Mouse (Mus musculus) testis, adult 2 months (tissue): ENCODE results near the gene Rsph14. TPM values are rescaled to one million over a fixed set of nuclear protein-coding genes. Genes with fewer than 3 reads are reported as not detected.

Experiments used
- H3K27ac ChIP-seq: fragments of 200-500 bp; 2 replicates; pipeline ENCODE4 v1.5.1; 2012; ENCODE audit warnings: low read depth, low read length; ENCODE audit not compliant: control insufficient read depth, insufficient read depth
- H3K27me3 ChIP-seq: fragments of 200-500 bp; 2 replicates; pipeline ENCODE4 v1.6.1; 2012; ENCODE audit warnings: mild to moderate bottlenecking, low read length, moderate library complexity; ENCODE audit not compliant: control insufficient read depth, insufficient read depth
- H3K36me3 ChIP-seq: fragments of 200-500 bp; 2 replicates; pipeline ENCODE4 v1.6.1; 2012; ENCODE audit warnings: mild to moderate bottlenecking, low read length; ENCODE audit not compliant: control insufficient read depth, insufficient read depth
- H3K4me1 ChIP-seq: fragments of 200-500 bp; 2 replicates; pipeline ENCODE4 v1.6.1; 2012; ENCODE audit warnings: low read length; ENCODE audit not compliant: control insufficient read depth, insufficient read depth
- H3K4me3 ChIP-seq: fragments of 200-500 bp; 2 replicates; pipeline ENCODE4 v1.5.1; 2012; ENCODE audit warnings: low read depth, mild to moderate bottlenecking, low read length, moderate library complexity, mixed read lengths; ENCODE audit not compliant: control insufficient read depth
- CTCF ChIP-seq: fragments of 200-500 bp; IDR thresholded peaks from 2 replicates; pipeline ENCODE4 v1.5.1; 2012; ENCODE audit warnings: low read depth, mild to moderate bottlenecking, inconsistent platforms, low read length, moderate library complexity; ENCODE audit not compliant: control insufficient read depth, insufficient read depth, insufficient replicate concordance
- POLR2A ChIP-seq: fragments of 200-500 bp; IDR thresholded peaks from 2 replicates; pipeline ENCODE4 v1.6.1; 2012; ENCODE audit warnings: low read depth, mild to moderate bottlenecking, inconsistent platforms, low read length, moderate library complexity; ENCODE audit not compliant: control insufficient read depth
- polyA plus RNA-seq: library from polyadenylated mRNA; depleted of rRNA; stranded (reverse); fragments of >200 nt; gene quantifications from 2 replicates; pipeline ENCODE4 v1.2.3, GENCODE M21; 2012

Gene Rsph14
- polyA plus RNA-seq, 1 experiment: 43.4 TPM

- Histone ChIP-seq H3K27ac (no peak overlapping the region), H3K36me3 (no peaks in the 10 kb centered on the region), H3K4me1 (peaks cover 11% of the 10 kb centered on the region), H3K27me3 (no peaks in the 10 kb centered on the region), H3K4me3 (no peak overlapping the region)
- no peak for TF ChIP-seq CTCF
Observed at GRCm38 (mm10) chr10:75067446-75067845, 35.1 kb upstream of the Rsph14 start.

- H3K27ac ChIP-seq: no peak overlapping the region
- H3K27me3 ChIP-seq: no peaks in the 10 kb centered on the region
- no peaks in the 10 kb centered on the region for H3K36me3 ChIP-seq
- peak overlapping the region; percentile 39 for H3K4me3 ChIP-seq
- H3K4me1 ChIP-seq: peaks cover 24% of the 10 kb centered on the region
- TF ChIP-seq CTCF (no peak), POLR2A (no peak)
Observed at GRCm38 (mm10) chr10:75065691-75066090, 33.3 kb upstream of the Rsph14 start.

- Histone ChIP-seq H3K4me1 (peaks cover 29% of the 10 kb centered on the region), H3K4me3 (no peak overlapping the region), H3K27me3 (no peaks in the 10 kb centered on the region), H3K36me3 (no peaks in the 10 kb centered on the region), H3K27ac (no peak overlapping the region)
- no peak for TF ChIP-seq CTCF
- no peak for TF ChIP-seq POLR2A
Observed at GRCm38 (mm10) chr10:75063301-75063965, 31.0 kb upstream of the Rsph14 start.

- TF ChIP-seq POLR2A: no peak
- no peak for TF ChIP-seq CTCF
- no peaks in the 10 kb centered on the region for H3K36me3 ChIP-seq
- H3K27me3 ChIP-seq: no peaks in the 10 kb centered on the region
- H3K4me1 ChIP-seq: peaks cover 29% of the 10 kb centered on the region
- no peak overlapping the region for H3K4me3 ChIP-seq
- no peak overlapping the region for H3K27ac ChIP-seq
Observed at GRCm38 (mm10) chr10:75062621-75063020, 30.2 kb upstream of the Rsph14 start.

- TF ChIP-seq POLR2A (no peak), CTCF (no peak)
- Histone ChIP-seq H3K27ac (no peak overlapping the region), H3K36me3 (no peaks in the 10 kb centered on the region), H3K27me3 (no peaks in the 10 kb centered on the region), H3K4me1 (peaks cover 29% of the 10 kb centered on the region), H3K4me3 (peak overlapping the region; percentile 90)
Observed at GRCm38 (mm10) chr10:75062189-75062561, 29.8 kb upstream of the Rsph14 start.

GRCm38 (mm10) chr10:75061341-75062188, 29.2 kb upstream of the Rsph14 start:
- peaks cover 29% of the 10 kb centered on the region for H3K4me1 ChIP-seq
- no peak for TF ChIP-seq CTCF
- no peak for TF ChIP-seq POLR2A
- no peaks in the 10 kb centered on the region for H3K27me3 ChIP-seq
- no peaks in the 10 kb centered on the region for H3K36me3 ChIP-seq
- H3K4me3 ChIP-seq: peak overlapping the region; percentile 90
- no peak overlapping the region for H3K27ac ChIP-seq

- Histone ChIP-seq H3K27me3 (no peaks in the 10 kb centered on the region), H3K36me3 (no peaks in the 10 kb centered on the region), H3K27ac (peak overlapping the region; percentile 39), H3K4me3 (peak overlapping the region; percentile 90), H3K4me1 (peaks cover 26% of the 10 kb centered on the region)
- TF ChIP-seq POLR2A: no peak
- TF ChIP-seq CTCF: no peak
Observed at GRCm38 (mm10) chr10:75060843-75061235, 28.5 kb upstream of the Rsph14 start.
